Mouse (Mus musculus): ENCODE measurements at regions not wholly inside any gene's neighbourhood (a gene's known extent, or its start where the extent isn't known, plus 50 kb on each side); places are given as distances from the start of the nearest gene placed in this dataset.

GRCm38 (mm10) chr16:31553361-31554146 lies 109.7 kb upstream of the Dlg1 start:
- TF ChIP-seq CTCF (IDR thresholded peaks at IDR 0.05; ENCODE audit: insufficient read depth, low read length), result no peak
- no peak for TF ChIP-seq POLR2A (IDR thresholded peaks at IDR 0.05; ENCODE audit: borderline replicate concordance, extremely low read depth, low read depth, low read length)
